Mouse (Mus musculus): ENCODE measurements around the gene Cd9.

DNA sequence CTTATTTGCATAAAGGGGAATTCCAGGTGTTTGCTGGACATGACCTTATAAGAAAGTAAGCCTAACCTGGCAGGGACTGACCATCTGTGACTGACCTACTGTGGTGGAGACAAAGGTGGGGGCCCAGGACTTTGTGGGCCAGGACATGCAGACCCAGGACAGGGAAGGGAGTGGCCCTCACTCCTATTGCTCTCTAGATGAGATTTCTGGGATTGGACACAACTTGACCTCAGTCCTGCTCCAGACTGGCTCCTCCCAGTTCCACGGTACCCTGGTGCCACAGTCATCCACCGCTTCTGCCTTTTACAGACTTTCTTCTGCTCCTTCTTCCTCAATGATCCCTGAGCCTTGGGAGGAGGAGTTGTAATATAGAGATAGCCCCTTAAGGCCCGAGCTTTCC lies 63.6 kb downstream of the Cd9 start:
- TF ChIP-seq POLR2A (IDR thresholded peaks at IDR 0.05; ENCODE audit: insufficient read depth, low read depth, low read length) (no peak), CTCF (IDR thresholded peaks at IDR 0.05; ENCODE audit: insufficient read depth, low read depth, low read length) (no peak)

Measured in olfactory bulb, adult 2 months (tissue).